Mouse (Mus musculus) intestine, postnatal 0 days (tissue): ENCODE measurements at regions not wholly inside any gene's neighbourhood (a gene's known extent, or its start where the extent isn't known, plus 50 kb on each side); places are given as distances from the start of the nearest gene placed in this dataset.
"Not testable (repeated sequence)": the region's sequence is repeated elsewhere in the genome, so short reads cannot be mapped to it uniquely, and the experiment has no call there.

Experiments used
- ATAC-seq: fragments of 200-750 bp; cut with Nextera tagmentation; 2 replicates; pipeline ENCODE4 v1.8.0; 2017; ENCODE audit warnings: mild to moderate bottlenecking, moderate TSS enrichment, moderate library complexity
- H3K27ac ChIP-seq: fragments of 300-500 bp; sonication (generic); 2 replicates; pipeline ENCODE4 v1.5.1; 2014; ENCODE audit warnings: mild to moderate bottlenecking, low read depth, low read length, moderate library complexity
- H3K27me3 ChIP-seq: fragments of 300-500 bp; sonication (generic); replicated peaks from 2 replicates; pipeline ENCODE4 v1.6.1; 2014; ENCODE audit warnings: low read length, mixed read lengths; ENCODE audit not compliant: control insufficient read depth, insufficient read depth
- H3K36me3 ChIP-seq: fragments of 300-500 bp; sonication (generic); 2 replicates; pipeline ENCODE4 v1.6.1; 2014; ENCODE audit warnings: mild to moderate bottlenecking, moderate library complexity; ENCODE audit not compliant: control insufficient read depth, insufficient read depth
- H3K4me1 ChIP-seq: fragments of 300-500 bp; sonication (generic); replicated peaks from 2 replicates; pipeline ENCODE4 v1.6.1; 2014; ENCODE audit warnings: antibody characterized with exemption, low read length, mixed read lengths; ENCODE audit not compliant: control insufficient read depth, insufficient read depth
- H3K4me2 ChIP-seq: fragments of 300-500 bp; sonication (generic); replicated peaks from 2 replicates; pipeline ENCODE4 v1.6.1; 2014; ENCODE audit warnings: low read depth, mild to moderate bottlenecking, moderate library complexity
- H3K4me3 ChIP-seq: fragments of 300-500 bp; sonication (generic); 2 replicates; pipeline ENCODE4 v1.5.1; 2014; ENCODE audit warnings: low read depth, low read length
- H3K9ac ChIP-seq: fragments of 300-500 bp; sonication (generic); 2 replicates; pipeline ENCODE4 v1.6.1; 2014; ENCODE audit warnings: mild to moderate bottlenecking, low read depth, low read length
- H3K9me3 ChIP-seq: fragments of 300-500 bp; sonication (generic); 2 replicates; pipeline ENCODE4 v1.6.1; 2016; ENCODE audit warnings: mixed run types; ENCODE audit not compliant: control insufficient read depth
- CTCF ChIP-seq: sonication (generic); IDR thresholded peaks from 2 replicates; pipeline ENCODE4 v1.5.1; 2016; ENCODE audit warnings: low read depth, mild to moderate bottlenecking, control low read depth, antibody characterized with exemption, moderate library complexity
- WGBS: fragments of 180-500 bp; shearing (Covaris S2); extraction: QIAGEN DNeasy Blood & Tissue Kit; methylation state at CpG from one replicate; pipeline ENCODE4 v1.1.7; 2014; 5-methylcytosine and 5-hydroxymethylcytosine counted together

GRCm38 (mm10) chr2:107151878-107152277 lies 92.4 kb upstream of the Fshb start:
- Histone ChIP-seq H3K27me3 (no peaks in the 10 kb centered on the region), H3K4me3 (no peak overlapping the region), H3K4me2 (no peak overlapping the region), H3K9ac (no peak overlapping the region), H3K36me3 (no peaks in the 10 kb centered on the region), H3K4me1 (no peaks in the 10 kb centered on the region), H3K27ac (no peak overlapping the region), H3K9me3 (no peaks in the 10 kb centered on the region)
- TF ChIP-seq CTCF = no peak
- ATAC-seq = no peak

GRCm38 (mm10) chr2:107158836-107159402 lies 99.5 kb upstream of the Fshb start:
- not testable (repeated sequence) for H3K9ac ChIP-seq, H3K4me1 ChIP-seq, H3K27ac ChIP-seq, H3K27me3 ChIP-seq, H3K36me3 ChIP-seq, H3K9me3 ChIP-seq, ATAC-seq, H3K4me2 ChIP-seq, H3K4me3 ChIP-seq
- 85% methylated on average over 13 of the region's 13 CpGs for WGBS

- no peak overlapping the region for H3K4me3 ChIP-seq
- no peaks in the 10 kb centered on the region for H3K9me3 ChIP-seq
- H3K27me3 ChIP-seq = no peaks in the 10 kb centered on the region
- 42% methylated on average over 4 of the region's 4 CpGs for WGBS
- no peak overlapping the region for H3K9ac ChIP-seq
- no peaks in the 10 kb centered on the region for H3K36me3 ChIP-seq
- peak; percentile 41 for TF ChIP-seq CTCF
- ATAC-seq = no peak
- no peaks in the 10 kb centered on the region for H3K4me1 ChIP-seq
- no peak overlapping the region for H3K27ac ChIP-seq
- H3K4me2 ChIP-seq = no peak overlapping the region
Measured at GRCm38 (mm10) chr2:107175721-107176120, 114.7 kb upstream of the Kcna4 start.

- Histone ChIP-seq H3K27me3 (no peaks in the 10 kb centered on the region), H3K9me3 (no peaks in the 10 kb centered on the region)
Measured at GRCm38 (mm10) chr2:107183066-107183465, 107.4 kb upstream of the Kcna4 start.

GRCm38 (mm10) chr2:107184864-107185263 lies 105.6 kb upstream of the Kcna4 start:
- ATAC-seq = no peak
- H3K4me1 ChIP-seq = no peaks in the 10 kb centered on the region
- no peak overlapping the region for H3K9ac ChIP-seq
- no peaks in the 10 kb centered on the region for H3K9me3 ChIP-seq
- no peak overlapping the region for H3K27ac ChIP-seq
- H3K4me2 ChIP-seq = no peak overlapping the region
- no peak for TF ChIP-seq CTCF
- no peaks in the 10 kb centered on the region for H3K27me3 ChIP-seq
- H3K4me3 ChIP-seq = no peak overlapping the region
- no peaks in the 10 kb centered on the region for H3K36me3 ChIP-seq
- 48% methylated on average over 3 of the region's 3 CpGs for WGBS

More at GRCm38 (mm10) chr2:107183066-107183465, 107.4 kb upstream of the Kcna4 start:
- no peak overlapping the region for H3K4me3 ChIP-seq
- no peak overlapping the region for H3K4me2 ChIP-seq
- no peaks in the 10 kb centered on the region for H3K36me3 ChIP-seq
- no peak overlapping the region for H3K27ac ChIP-seq
- TF ChIP-seq CTCF = no peak
- 81% methylated on average over 6 of the region's 6 CpGs for WGBS
- no peak for ATAC-seq
- no peak overlapping the region for H3K9ac ChIP-seq
- H3K4me1 ChIP-seq = no peaks in the 10 kb centered on the region

- ATAC-seq = no peak
- Histone ChIP-seq H3K4me2 (no peak overlapping the region), H3K4me1 (no peaks in the 10 kb centered on the region), H3K27me3 (no peaks in the 10 kb centered on the region), H3K9ac (no peak overlapping the region), H3K9me3 (no peaks in the 10 kb centered on the region), H3K27ac (no peak overlapping the region), H3K4me3 (no peak overlapping the region), H3K36me3 (no peaks in the 10 kb centered on the region)
- no peak for TF ChIP-seq CTCF
- WGBS = 73% methylated on average over 4 of the region's 4 CpGs
Measured at GRCm38 (mm10) chr2:107201856-107202473, 88.5 kb upstream of the Kcna4 start.

- Histone ChIP-seq H3K36me3 (no peaks in the 10 kb centered on the region), H3K4me3 (no peak overlapping the region), H3K4me2 (no peak overlapping the region), H3K27ac (no peak overlapping the region), H3K9ac (no peak overlapping the region), H3K27me3 (no peaks in the 10 kb centered on the region), H3K9me3 (no peaks in the 10 kb centered on the region), H3K4me1 (no peaks in the 10 kb centered on the region)
- ATAC-seq = no peak
- no peak for TF ChIP-seq CTCF
- 68% methylated on average over 3 of the region's 3 CpGs for WGBS
Measured at GRCm38 (mm10) chr2:107202474-107202858, 88.0 kb upstream of the Kcna4 start.
